Mouse (Mus musculus) CH12.LX (cell line): ENCODE data around the gene Lce6a. TPM values are rescaled to one million over a fixed set of nuclear protein-coding genes. Genes with fewer than 3 reads are reported as not detected.

ENCODE experiments used
- DNase-seq: peaks from one replicate; pipeline ENCODE4 v3.0.0-alpha.2; 2013; ENCODE audit errors: extremely low read depth
- H3K27ac ChIP-seq: 2 replicates; pipeline ENCODE4 v1.5.1; 2012; ENCODE audit warnings: low read depth, mild to moderate bottlenecking, control low read depth, moderate library complexity; ENCODE audit not compliant: insufficient read depth
- H3K27me3 ChIP-seq: replicated peaks from 2 replicates; pipeline ENCODE3; 2012; ENCODE audit warnings: inconsistent platforms
- H3K36me3 ChIP-seq, 2 experiments: replicated peaks in 1 of 2; 2 replicates each; pipeline versions ENCODE3 to v1.6.1; 2012; ENCODE audit warnings: inconsistent platforms in 1 of 2, low read length in 1 of 2, mild to moderate bottlenecking in 1 of 2, mixed read lengths in 1 of 2, moderate library complexity in 1 of 2; ENCODE audit not compliant: control insufficient read depth in 1 of 2, insufficient read depth in 1 of 2
- H3K4me1 ChIP-seq, 2 experiments: 2 replicates each; pipeline ENCODE4 v1.6.1; 2012; ENCODE audit warnings: inconsistent platforms in 1 of 2, moderate library complexity in 1 of 2; ENCODE audit not compliant: insufficient read depth in 2 of 2, control insufficient read depth in 1 of 2
- H3K4me2 ChIP-seq: 2 replicates; pipeline ENCODE4 v1.6.1; 2012; ENCODE audit warnings: low read depth, mild to moderate bottlenecking, control low read depth; ENCODE audit not compliant: poor library complexity, insufficient read depth, severe bottlenecking
- H3K4me3 ChIP-seq, 3 experiments: fragments of 150-350 bp in 1 of 3; sonication (generic) in 1 of 3; replicated peaks in 1 of 3; 2 replicates each; pipeline versions ENCODE3 to v1.5.1; 2011 to 2012; ENCODE audit warnings: low read depth in 2 of 3, low read length in 2 of 3, mild to moderate bottlenecking in 2 of 3, moderate library complexity in 2 of 3, control low read depth in 1 of 3, improper control_type of control experiment in 1 of 3, inconsistent platforms in 1 of 3, mixed read lengths in 1 of 3; ENCODE audit not compliant: poor library complexity in 1 of 3
- H3K79me2 ChIP-seq: replicated peaks from 2 replicates; pipeline ENCODE4 v1.6.1; 2012; ENCODE audit warnings: mild to moderate bottlenecking, moderate library complexity; ENCODE audit not compliant: control insufficient read depth, poor library complexity, insufficient read depth, severe bottlenecking; ENCODE audit errors: extremely low read depth
- H3K9ac ChIP-seq: 2 replicates; pipeline ENCODE4 v1.6.1; 2012; ENCODE audit warnings: low read depth, mild to moderate bottlenecking, control low read depth, moderate library complexity; ENCODE audit not compliant: insufficient read depth
- H3K9me3 ChIP-seq: replicated peaks from 2 replicates; pipeline ENCODE3; 2012; ENCODE audit warnings: low read length, inconsistent platforms, mixed read lengths
- CHD1 ChIP-seq: IDR thresholded peaks from 2 replicates; pipeline ENCODE4 v1.6.1; 2012; ENCODE audit warnings: low read depth, low read length, improper control_type of control experiment, inconsistent platforms
- CTCF ChIP-seq, 2 experiments: IDR thresholded peaks in 1 of 2; conservative IDR thresholded peaks in 1 of 2; 2 replicates each; pipeline ENCODE4 v1.5.1; 2011 to 2012; ENCODE audit warnings: low read depth in 2 of 2, low read length in 2 of 2, improper control_type of control experiment in 1 of 2, inconsistent platforms in 1 of 2, mild to moderate bottlenecking in 1 of 2, moderate library complexity in 1 of 2
- E2F4 ChIP-seq: IDR thresholded peaks from 2 replicates; pipeline ENCODE4 v1.6.1; 2011; ENCODE audit warnings: low read depth, low read length, improper control_type of control experiment; ENCODE audit not compliant: insufficient replicate concordance
- EP300 ChIP-seq: IDR thresholded peaks from 2 replicates; pipeline ENCODE4 v1.6.1; 2011; ENCODE audit warnings: low read length, improper control_type of control experiment
- JUN ChIP-seq: IDR thresholded peaks from 2 replicates; pipeline ENCODE4 v1.6.1; 2011; ENCODE audit warnings: low read depth, mild to moderate bottlenecking, low read length, improper control_type of control experiment, moderate library complexity; ENCODE audit not compliant: insufficient read depth
- KAT2A ChIP-seq: IDR thresholded peaks from 2 replicates; pipeline ENCODE4 v1.6.1; 2012; ENCODE audit warnings: low read length, improper control_type of control experiment, inconsistent platforms; ENCODE audit not compliant: insufficient replicate concordance
- MXI1 ChIP-seq: IDR thresholded peaks from 2 replicates; pipeline ENCODE4 v1.6.1; 2011; ENCODE audit warnings: mild to moderate bottlenecking, low read depth, low read length, improper control_type of control experiment
- MYC ChIP-seq: IDR thresholded peaks from 2 replicates; pipeline ENCODE4 v1.6.1; 2011; ENCODE audit warnings: low read depth, mild to moderate bottlenecking, improper control_type of control experiment, low read length
- NRF1 ChIP-seq: IDR thresholded peaks from 2 replicates; pipeline ENCODE4 v1.6.1; 2014; ENCODE audit warnings: low read depth, mild to moderate bottlenecking, inconsistent platforms, low read length, improper control_type of control experiment, moderate library complexity
- PAX5 ChIP-seq: IDR thresholded peaks from 2 replicates; pipeline ENCODE4 v1.6.1; 2012; ENCODE audit warnings: low read length, inconsistent platforms, mixed read lengths
- POLR2AphosphoS2 ChIP-seq: IDR thresholded peaks from 2 replicates; pipeline ENCODE4 v1.6.1; 2011; ENCODE audit warnings: low read depth, low read length, improper control_type of control experiment
- RAD21 ChIP-seq: IDR thresholded peaks from 2 replicates; pipeline ENCODE4 v1.6.1; 2011; ENCODE audit warnings: low read depth, mild to moderate bottlenecking, low read length, improper control_type of control experiment, moderate library complexity
- SIN3A ChIP-seq: IDR thresholded peaks from 2 replicates; pipeline ENCODE4 v1.6.1; 2012; ENCODE audit warnings: low read length, improper control_type of control experiment, inconsistent platforms
- SMC3 ChIP-seq: IDR thresholded peaks from 2 replicates; pipeline ENCODE4 v1.6.1; 2011; ENCODE audit warnings: low read depth, low read length, improper control_type of control experiment
- USF2 ChIP-seq: conservative IDR thresholded peaks from 2 replicates; pipeline ENCODE4 v1.6.1; 2011; ENCODE audit warnings: low read depth, low read length, improper control_type of control experiment
- ZMIZ1 ChIP-seq: IDR thresholded peaks from 2 replicates; pipeline ENCODE4 v1.6.1; 2012; ENCODE audit warnings: low read depth, mild to moderate bottlenecking, inconsistent platforms, low read length, improper control_type of control experiment
- dilution Hi-C: fragments of 300-500 bp; cut with MboI; formaldehyde crosslinking; loops from 2 replicates; pipeline ENCODE4 v1.14.3; 2020; ENCODE audit warnings: low sequenced_read_pairs; ENCODE audit not compliant: extremely low pct_unique_long_range_greater_than_20kb, extremely low pct_ligation_motif_present
- in situ Hi-C: fragments of 300-500 bp; cut with MboI; formaldehyde crosslinking; loops from 3 replicates; pipeline ENCODE4 v1.14.3; 2019; ENCODE audit warnings: low sequenced_read_pairs, low pct_ligation_motif_present, low pct_unique_long_range_greater_than_20kb, mixed read lengths
- polyA plus RNA-seq: library from polyadenylated mRNA; unstranded; fragments of >175 nt; gene quantifications from 2 replicates; pipeline ENCODE4 v1.2.1, GENCODE M21; 2012; ENCODE audit warnings: low read depth; ENCODE audit not compliant: insufficient read length
- total RNA-seq, 2 experiments: library from RNA; depleted of rRNA; stranded (reverse); fragments of 300-350 nt in 1 of 2; fragments of >200 nt in 1 of 2; gene quantifications; 2 replicates each; pipeline ENCODE4 v1.2.3; 2012 to 2014

The Lce6a gene
- total and polyA plus RNA-seq, 3 experiments, result not detected

GRCm38 (mm10) chr3:92638653-92638991 is 17.2 kb upstream of the Lce6a start:
- no peak overlapping the region for H3K27ac ChIP-seq
- dilution Hi-C loops, result no loop called here
- no peak overlapping the region for H3K4me3 ChIP-seq
- H3K4me2 ChIP-seq, result no peak overlapping the region
- no peaks in the 10 kb centered on the region for H3K4me1 ChIP-seq
- no peaks in the 10 kb centered on the region for H3K36me3 ChIP-seq
- DNase-seq, result no peak
- TF ChIP-seq SIN3A, result no peak
- TF ChIP-seq CTCF (conservative IDR thresholded peaks at IDR 0.05 in 1 of 2, IDR thresholded peaks at IDR 0.05 in 1 of 2; ENCODE audit: low read depth in 2 of 2, low read length in 2 of 2), result no peak
- TF ChIP-seq RAD21, result no peak
- TF ChIP-seq E2F4, result no peak
- TF ChIP-seq POLR2AphosphoS2, result no peak
- TF ChIP-seq KAT2A, result no peak
- no peak for TF ChIP-seq MYC
- TF ChIP-seq CHD1, result no peak
- TF ChIP-seq, all 38 proteins: peak for 0
- in situ Hi-C loops, result no loop called here
- Histone ChIP-seq H3K79me2 (no peaks in the 10 kb centered on the region), H3K27me3 (no peaks in the 10 kb centered on the region), H3K9me3 (no peaks in the 10 kb centered on the region), H3K9ac (no peak overlapping the region)

GRCm38 (mm10) chr3:92637745-92638652 is 16.5 kb upstream of the Lce6a start:
- no peak overlapping the region for H3K9ac ChIP-seq
- TF ChIP-seq SIN3A (no peak), PAX5 (no peak), MXI1 (no peak), E2F4 (no peak), ZMIZ1 (no peak), USF2 (no peak), CHD1 (no peak), SMC3 (no peak), NRF1 (no peak), EP300 (no peak), JUN (no peak)
- TF ChIP-seq, all 38 proteins: peak for 0
- Histone ChIP-seq H3K4me3 (no peak overlapping the region), H3K4me1 (no peaks in the 10 kb centered on the region), H3K27me3 (no peaks in the 10 kb centered on the region), H3K79me2 (no peaks in the 10 kb centered on the region), H3K4me2 (no peak overlapping the region), H3K27ac (no peak overlapping the region), H3K36me3 (no peaks in the 10 kb centered on the region), H3K9me3 (no peaks in the 10 kb centered on the region)
- no peak for DNase-seq
- dilution Hi-C loops, result no loop called here
- in situ Hi-C loops, result no loop called here
